Mouse (Mus musculus) erythroblast, embryonic 14.5 days (primary cell): ENCODE measurements at regions not wholly inside any gene's neighbourhood (a gene's known extent, or its start where the extent isn't known, plus 50 kb on each side); places are given as distances from the start of the nearest gene placed in this dataset.

Source experiments
- H3K27me3 ChIP-seq: 2 replicates; pipeline ENCODE4 v1.6.1; 2012; ENCODE audit warnings: inconsistent platforms; ENCODE audit not compliant: control insufficient read depth
- H3K36me3 ChIP-seq: 2 replicates; pipeline ENCODE4 v1.6.1; 2012; ENCODE audit warnings: mild to moderate bottlenecking, inconsistent platforms; ENCODE audit not compliant: control insufficient read depth
- H3K4me1 ChIP-seq: 2 replicates; pipeline ENCODE4 v1.6.1; 2012; ENCODE audit warnings: inconsistent platforms; ENCODE audit not compliant: control insufficient read depth
- H3K4me3 ChIP-seq: replicated peaks from 2 replicates; pipeline ENCODE3; 2012; ENCODE audit warnings: moderate library complexity, mild to moderate bottlenecking, inconsistent platforms
- H3K9me3 ChIP-seq: 2 replicates; pipeline ENCODE4 v1.6.1; 2012; ENCODE audit warnings: low read length, inconsistent platforms, mixed read lengths; ENCODE audit not compliant: control insufficient read depth
- GATA1 ChIP-seq: IDR thresholded peaks from 2 replicates; pipeline ENCODE4 v1.6.1; 2012; ENCODE audit warnings: low read length, inconsistent platforms, mixed read lengths
- TAL1 ChIP-seq: IDR thresholded peaks from 3 replicates; pipeline ENCODE4 v1.6.1; 2012; ENCODE audit warnings: low read length, inconsistent platforms, mixed read lengths

DNA sequence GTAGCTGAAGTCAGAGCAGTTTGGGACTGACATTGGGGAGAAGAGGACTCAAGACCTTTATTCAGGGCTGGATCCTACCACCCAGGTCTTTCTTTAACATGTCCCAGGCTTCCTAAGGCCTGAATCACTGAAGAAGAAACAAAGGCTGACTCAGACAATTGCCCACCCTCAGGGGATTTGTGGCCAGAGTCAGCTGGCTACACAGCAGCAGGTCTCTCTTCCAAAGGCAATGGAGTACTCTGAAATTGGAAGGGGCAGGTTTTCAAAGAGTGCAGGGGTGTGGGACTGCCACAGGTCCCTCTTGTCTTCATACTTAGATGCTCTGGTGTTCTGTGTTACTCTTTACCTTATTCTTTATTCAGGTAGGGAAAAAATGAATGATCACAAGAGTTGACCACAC, 478.9 kb downstream of the Plcl1 start:
- Histone ChIP-seq H3K27me3 (no peaks in the 10 kb centered on the region), H3K4me1 (no peaks in the 10 kb centered on the region)
- TF ChIP-seq GATA1 (no peak), TAL1 (no peak)

DNA sequence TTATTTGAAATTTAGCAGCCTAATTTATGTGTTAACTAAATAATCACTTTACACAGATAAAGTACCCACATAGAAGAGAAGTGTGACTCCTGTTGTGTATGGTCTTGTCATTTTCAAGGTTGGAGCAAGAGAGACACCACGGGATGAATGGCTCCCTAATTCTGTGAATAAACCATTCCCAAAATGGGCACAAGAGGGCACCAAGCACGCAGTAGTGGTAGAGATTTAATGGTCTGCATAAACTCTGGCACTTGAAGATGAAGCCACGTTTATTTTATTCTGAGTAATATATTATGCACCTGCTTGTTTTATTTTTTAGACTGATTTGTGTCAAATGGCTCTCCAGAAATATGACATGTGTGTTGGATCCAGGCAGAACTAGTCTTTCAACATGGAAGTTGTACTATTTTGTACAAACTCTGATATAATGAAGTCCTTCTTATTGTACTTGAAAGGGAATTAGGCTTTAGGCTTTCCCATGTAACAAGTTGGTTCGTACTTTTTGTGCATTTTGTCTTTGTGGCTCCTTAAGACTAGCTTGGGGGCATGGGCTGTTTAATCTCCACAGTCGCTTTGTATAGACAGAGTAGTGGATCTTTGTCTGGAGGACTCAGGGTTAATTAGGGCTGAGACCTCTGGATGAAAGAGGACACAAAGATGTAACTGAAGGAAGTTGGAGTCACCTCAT, 480.8 kb downstream of the Plcl1 start:
- no peaks in the 10 kb centered on the region for H3K36me3 ChIP-seq
- H3K9me3 ChIP-seq: no peaks in the 10 kb centered on the region
- H3K4me1 ChIP-seq: no peaks in the 10 kb centered on the region
- no peak overlapping the region for H3K4me3 ChIP-seq
- TF ChIP-seq GATA1 (no peak), TAL1 (no peak)
- no peaks in the 10 kb centered on the region for H3K27me3 ChIP-seq

More for the DNA sequence above, 478.9 kb downstream of the Plcl1 start:
- no peaks in the 10 kb centered on the region for H3K9me3 ChIP-seq
- H3K36me3 ChIP-seq: no peaks in the 10 kb centered on the region
- no peak overlapping the region for H3K4me3 ChIP-seq

GRCm38 (mm10) chr1:55887386-55887785, 481.7 kb downstream of the Plcl1 start:
- TF ChIP-seq TAL1 (no peak), GATA1 (no peak)
- no peak overlapping the region for H3K4me3 ChIP-seq
- H3K27me3 ChIP-seq: no peaks in the 10 kb centered on the region
- no peaks in the 10 kb centered on the region for H3K4me1 ChIP-seq
- no peaks in the 10 kb centered on the region for H3K36me3 ChIP-seq
- no peaks in the 10 kb centered on the region for H3K9me3 ChIP-seq

- H3K4me1 ChIP-seq: no peaks in the 10 kb centered on the region
- H3K36me3 ChIP-seq: no peaks in the 10 kb centered on the region
- H3K27me3 ChIP-seq: 0 out of 2 replicates have a peak, but pooled peaks cover 2% of the 10 kb centered on the region
- H3K4me3 ChIP-seq: no peak overlapping the region
- TF ChIP-seq TAL1: no peak
- TF ChIP-seq GATA1: no peak
- no peaks in the 10 kb centered on the region for H3K9me3 ChIP-seq
Measured at GRCm38 (mm10) chr1:55888711-55889366, 483.1 kb downstream of the Plcl1 start.

GRCm38 (mm10) chr1:55890511-55891151, 484.9 kb downstream of the Plcl1 start:
- no peak for TF ChIP-seq GATA1
- no peak for TF ChIP-seq TAL1
- Histone ChIP-seq H3K4me3 (no peak overlapping the region), H3K27me3 (0 out of 2 replicates have a peak, but pooled peaks cover 2% of the 10 kb centered on the region), H3K9me3 (no peaks in the 10 kb centered on the region), H3K4me1 (no peaks in the 10 kb centered on the region), H3K36me3 (no peaks in the 10 kb centered on the region)

- no peak overlapping the region for H3K4me3 ChIP-seq
- H3K9me3 ChIP-seq: no peaks in the 10 kb centered on the region
- H3K27me3 ChIP-seq: 0 out of 2 replicates have a peak, but pooled peaks cover 2% of the 10 kb centered on the region
- no peak for TF ChIP-seq TAL1
- no peak for TF ChIP-seq GATA1
- no peaks in the 10 kb centered on the region for H3K4me1 ChIP-seq
- no peaks in the 10 kb centered on the region for H3K36me3 ChIP-seq
Measured at GRCm38 (mm10) chr1:55891894-55892293, 486.2 kb downstream of the Plcl1 start.

DNA sequence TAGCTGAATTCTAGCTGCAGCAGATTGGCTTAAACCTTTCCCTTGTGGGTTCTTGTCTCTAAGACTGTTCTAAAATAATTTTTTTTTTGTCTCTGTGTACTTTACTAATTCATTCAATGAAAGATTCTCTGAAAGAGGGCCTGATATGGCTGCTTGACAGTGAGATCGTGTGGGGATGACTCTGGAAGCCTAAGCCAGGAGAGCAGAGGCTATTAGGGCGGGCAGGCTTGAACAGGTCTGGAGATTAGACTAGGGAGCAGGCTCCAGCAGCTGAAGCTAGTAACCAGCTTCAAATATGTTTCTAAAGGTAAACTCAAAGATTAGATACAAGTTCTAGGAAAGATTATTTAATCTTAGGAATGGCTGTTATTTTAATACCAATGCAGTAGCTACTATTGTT, 491.9 kb downstream of the Plcl1 start:
- Histone ChIP-seq H3K4me3 (no peak overlapping the region), H3K36me3 (no peaks in the 10 kb centered on the region), H3K9me3 (no peaks in the 10 kb centered on the region), H3K27me3 (0 out of 2 replicates have a peak, but pooled peaks cover 2% of the 10 kb centered on the region), H3K4me1 (no peaks in the 10 kb centered on the region)
- no peak for TF ChIP-seq GATA1
- no peak for TF ChIP-seq TAL1

- H3K9me3 ChIP-seq: no peaks in the 10 kb centered on the region
- TF ChIP-seq GATA1 (no peak), TAL1 (no peak)
- H3K36me3 ChIP-seq: no peaks in the 10 kb centered on the region
- no peak overlapping the region for H3K4me3 ChIP-seq
- no peaks in the 10 kb centered on the region for H3K4me1 ChIP-seq
- H3K27me3 ChIP-seq: 0 out of 2 replicates have a peak, but pooled peaks cover 2% of the 10 kb centered on the region
Measured at GRCm38 (mm10) chr1:55898031-55898430, 492.3 kb downstream of the Plcl1 start.

- TF ChIP-seq TAL1: no peak
- TF ChIP-seq GATA1: no peak
- H3K4me1 ChIP-seq: no peaks in the 10 kb centered on the region
- no peaks in the 10 kb centered on the region for H3K27me3 ChIP-seq
- H3K36me3 ChIP-seq: no peaks in the 10 kb centered on the region
- no peak overlapping the region for H3K4me3 ChIP-seq
- H3K9me3 ChIP-seq: no peaks in the 10 kb centered on the region
Measured at GRCm38 (mm10) chr1:55900033-55900432, 494.3 kb downstream of the Plcl1 start.
